Mouse (Mus musculus) bone marrow macrophage, adult 2 months (primary cell): ENCODE results near the gene Znhit3. TPM values are rescaled to one million over a fixed set of nuclear protein-coding genes. Genes with fewer than 3 reads are reported as not detected.

ENCODE experiments used
- H3K27ac ChIP-seq: 2 replicates; pipeline ENCODE4 v1.5.1; 2012; ENCODE audit warnings: low read depth, low read length; ENCODE audit not compliant: insufficient read depth
- H3K4me1 ChIP-seq: 2 replicates; pipeline ENCODE4 v1.6.1; 2012; ENCODE audit warnings: low read length; ENCODE audit not compliant: control insufficient read depth, insufficient read depth
- H3K4me3 ChIP-seq: 2 replicates; pipeline ENCODE4 v1.5.1; 2012; ENCODE audit warnings: mild to moderate bottlenecking, low read length, moderate library complexity; ENCODE audit not compliant: insufficient read depth
- CTCF ChIP-seq: IDR thresholded peaks from 2 replicates; pipeline ENCODE4 v1.5.1; 2012; ENCODE audit warnings: low read depth, mild to moderate bottlenecking, low read length, moderate library complexity
- POLR2A ChIP-seq: IDR thresholded peaks from 2 replicates; pipeline ENCODE4 v1.6.1; 2012; ENCODE audit warnings: mild to moderate bottlenecking, low read depth, low read length, borderline replicate concordance
- polyA plus RNA-seq: library from polyadenylated mRNA; stranded (reverse); fragments of >200 nt; gene quantifications from 2 replicates; pipeline ENCODE4 v1.2.4, GENCODE M21; 2012; ENCODE audit not compliant: missing spikeins, insufficient read depth, insufficient read length

Znhit3 gene
- polyA plus RNA-seq, 1 experiment, result 12.1 TPM

GRCm38 (mm10) chr11:84868786-84869259 is 47.3 kb downstream of the Znhit3 start:
- Histone ChIP-seq H3K27ac (peak overlapping the region; percentile 88), H3K4me1 (peaks cover 13% of the 10 kb centered on the region), H3K4me3 (peak overlapping the region; percentile 87)
- TF ChIP-seq POLR2A (no peak), CTCF (no peak)

- Histone ChIP-seq H3K4me3 (no peak overlapping the region), H3K4me1 (peaks cover 13% of the 10 kb centered on the region), H3K27ac (no peak overlapping the region)
- no peak for TF ChIP-seq POLR2A
- TF ChIP-seq CTCF, result no peak
Measured at GRCm38 (mm10) chr11:84867586-84867985, 48.6 kb downstream of the Znhit3 start.

- peaks cover 13% of the 10 kb centered on the region for H3K4me1 ChIP-seq
- H3K27ac ChIP-seq, result no peak overlapping the region
- no peak overlapping the region for H3K4me3 ChIP-seq
- TF ChIP-seq CTCF (no peak), POLR2A (no peak)
Measured at GRCm38 (mm10) chr11:84865268-84865667, 50.9 kb downstream of the Znhit3 start.

Other genes with a start within 250 kb of the Znhit3 start
- gene Mrm1, start 96.9 kb downstream of the Znhit3 start, polyA plus RNA-seq, result 6.5 and 7.8 TPM in 2 replicates
- gene Dhrs11, start 87.4 kb downstream of the Znhit3 start, polyA plus RNA-seq, result 16.3 and 16.8 TPM in 2 replicates
- 88.5 and 105 TPM in 2 replicates for gene Ggnbp2, start 45.5 kb downstream of the Znhit3 start, polyA plus RNA-seq
- gene Myo19, start 36.2 kb downstream of the Znhit3 start, polyA plus RNA-seq, result 1.9 and 2.3 TPM in 2 replicates
- gene Pigw, start 36.1 kb downstream of the Znhit3 start, polyA plus RNA-seq, result 2.6 and 4.0 TPM in 2 replicates
- not detected in 2 replicates for gene Car4, start 41.4 kb upstream of the Znhit3 start, polyA plus RNA-seq
- gene Usp32, start 223.8 kb upstream of the Znhit3 start, polyA plus RNA-seq, result 23.2 and 35.1 TPM in 2 replicates